Mouse (Mus musculus): ENCODE measurements at regions not wholly inside any gene's neighbourhood (a gene's known extent, or its start where the extent isn't known, plus 50 kb on each side); places are given as distances from the start of the nearest gene placed in this dataset.

DNA sequence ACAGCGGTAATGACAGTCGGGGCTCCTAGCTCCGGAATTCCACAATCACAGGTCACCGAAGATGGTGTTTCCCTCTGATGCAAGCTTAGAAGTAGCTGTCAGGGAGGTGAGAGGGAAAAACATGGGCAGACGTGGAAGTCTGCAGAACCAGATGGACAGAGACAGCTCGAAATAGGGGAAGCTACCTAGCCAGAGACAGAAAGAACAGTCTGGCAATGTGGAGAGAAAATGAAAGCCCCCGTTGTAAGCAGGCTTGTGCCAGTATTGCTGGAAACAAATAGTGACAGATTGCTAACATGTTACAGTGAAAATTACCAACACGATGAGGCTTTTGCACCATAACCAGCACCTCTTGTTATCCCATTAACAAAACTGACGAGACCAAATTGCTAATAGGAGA is 173.0 kb upstream of the Zfp703 start:
- TF ChIP-seq POLR2A (IDR thresholded peaks at IDR 0.05; ENCODE audit: borderline replicate concordance, low read depth, low read length), result no peak
- TF ChIP-seq CTCF (IDR thresholded peaks at IDR 0.05; ENCODE audit: low read depth, low read length), result no peak
